Mouse (Mus musculus): Measurements from ENCODE around the gene Foxo4. TPM values are rescaled to one million over a fixed set of nuclear protein-coding genes. Genes with fewer than 3 reads are reported as not detected.

The Foxo4 gene
- polyA plus RNA-seq, 1 experiment: 28.9 TPM

GRCm38 (mm10) chrX:101273875-101274738 lies 19.8 kb downstream of the Foxo4 start, which contains the start of gene Med12:
TSS of gene Med12 (plus strand) at chrX:101274030.
- peak within 1 kb of the TSS; percentile 75 for H3K4me3 ChIP-seq (ENCODE audit: extremely low read depth, insufficient read depth, insufficient read length)
- H3K4me1 ChIP-seq (ENCODE audit: control insufficient read depth, insufficient read depth, insufficient read length): no peaks in the 10 kb centered on the region; the same call in 1 of the 2 replicates
- TF ChIP-seq CTCF (IDR thresholded peaks at IDR 0.05; ENCODE audit: extremely low read depth, insufficient read depth, insufficient read length, insufficient replicate concordance): no peak
- peak; percentile 38 for TF ChIP-seq POLR2A (IDR thresholded peaks at IDR 0.05; ENCODE audit: low read depth, low read length)
- no peaks in the 10 kb centered on the region for H3K27me3 ChIP-seq (ENCODE audit: control insufficient read depth, insufficient read depth, low read length)
- peaks cover 7% of the 10 kb centered on the region; the same call in 1 of the 2 replicates for H3K36me3 ChIP-seq (ENCODE audit: control insufficient read depth, insufficient read depth, low read length)
- peak within 1 kb of the TSS; percentile 89 for H3K27ac ChIP-seq (ENCODE audit: insufficient read depth, low read length)
- peak; percentile 80 to 92 for DNase-seq (ENCODE audit: low read depth in 1 of 2, low spot score in 2 of 2)
- WGBS: 26% methylated on average over 53 of the region's 54 CpGs

GRCm38 (mm10) chrX:101282813-101283212 lies 28.5 kb downstream of the Foxo4 start:
- TF ChIP-seq POLR2A (IDR thresholded peaks at IDR 0.05; ENCODE audit: low read depth, low read length) (no peak), CTCF (IDR thresholded peaks at IDR 0.05; ENCODE audit: extremely low read depth, insufficient read depth, insufficient read length, insufficient replicate concordance) (no peak)
- DNase-seq (ENCODE audit: low read depth in 1 of 2, low spot score in 2 of 2): no peak
- Histone ChIP-seq H3K27me3 (ENCODE audit: control insufficient read depth, insufficient read depth, low read length) (no peaks in the 10 kb centered on the region), H3K36me3 (ENCODE audit: control insufficient read depth, insufficient read depth, low read length) (peaks cover 31% of the 10 kb centered on the region), H3K27ac (ENCODE audit: insufficient read depth, low read length) (no peak overlapping the region), H3K4me1 (ENCODE audit: control insufficient read depth, insufficient read depth, insufficient read length) (no peaks in the 10 kb centered on the region), H3K4me3 (ENCODE audit: extremely low read depth, insufficient read depth, insufficient read length) (no peak overlapping the region)
- WGBS: 87% methylated on average over 6 of the region's 6 CpGs

- H3K4me3 ChIP-seq (ENCODE audit: extremely low read depth, insufficient read depth, insufficient read length): no peak overlapping the region
- peak; percentile 11 to 56 for DNase-seq (ENCODE audit: low read depth in 1 of 2, low spot score in 2 of 2)
- no peaks in the 10 kb centered on the region for H3K27me3 ChIP-seq (ENCODE audit: control insufficient read depth, insufficient read depth, low read length)
- H3K4me1 ChIP-seq (ENCODE audit: control insufficient read depth, insufficient read depth, insufficient read length): no peaks in the 10 kb centered on the region
- TF ChIP-seq POLR2A (IDR thresholded peaks at IDR 0.05; ENCODE audit: low read depth, low read length) (no peak), CTCF (IDR thresholded peaks at IDR 0.05; ENCODE audit: extremely low read depth, insufficient read depth, insufficient read length, insufficient replicate concordance) (peak; percentile 74; the same call in 1 of the 2 replicates)
- H3K27ac ChIP-seq (ENCODE audit: insufficient read depth, low read length): no peak overlapping the region
- WGBS: 29% methylated on average over 6 of the region's 6 CpGs
- peaks cover 32% of the 10 kb centered on the region for H3K36me3 ChIP-seq (ENCODE audit: control insufficient read depth, insufficient read depth, low read length)
Measured at GRCm38 (mm10) chrX:101285534-101285933, 31.2 kb downstream of the Foxo4 start.

DNA sequence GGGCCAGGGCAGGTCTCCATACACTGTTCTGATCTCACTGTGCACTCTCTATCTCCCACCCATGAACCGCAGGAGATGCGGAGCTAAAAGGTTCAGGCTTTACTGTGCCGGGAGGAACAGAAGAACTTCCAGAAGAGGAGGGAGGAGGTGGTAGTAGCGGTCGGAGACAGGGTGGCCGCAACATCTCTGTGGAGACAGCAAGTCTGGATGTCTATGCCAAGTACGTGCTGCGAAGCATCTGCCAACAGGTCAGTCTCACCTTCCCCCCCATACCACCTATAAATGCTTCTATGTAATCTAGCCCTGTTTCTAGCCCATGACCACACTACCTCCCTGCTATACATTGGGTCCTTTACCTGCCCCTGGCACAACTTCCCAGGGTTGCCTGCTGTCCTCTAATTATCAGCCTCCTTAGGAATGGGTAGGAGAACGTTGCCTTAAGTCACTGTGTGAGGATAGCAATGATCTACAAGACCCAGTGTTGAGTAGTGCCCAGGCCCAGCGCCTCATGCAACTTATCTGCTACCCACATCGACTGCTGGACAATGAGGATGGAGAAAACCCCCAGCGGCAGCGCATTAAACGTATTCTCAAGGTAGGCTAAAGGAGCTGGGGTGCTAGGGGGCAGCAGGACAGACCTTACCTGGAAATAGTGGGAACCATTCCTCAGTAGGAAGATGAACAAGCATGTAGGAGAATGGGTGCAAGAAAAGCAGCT lies 31.8 kb downstream of the Foxo4 start:
- no peak for DNase-seq (ENCODE audit: low read depth in 1 of 2, low spot score in 2 of 2)
- H3K27me3 ChIP-seq (ENCODE audit: control insufficient read depth, insufficient read depth, low read length): no peaks in the 10 kb centered on the region
- 92% methylated on average over 14 of the region's 14 CpGs for WGBS
- TF ChIP-seq POLR2A (IDR thresholded peaks at IDR 0.05; ENCODE audit: low read depth, low read length) (no peak), CTCF (IDR thresholded peaks at IDR 0.05; ENCODE audit: extremely low read depth, insufficient read depth, insufficient read length, insufficient replicate concordance) (no peak)
- no peak overlapping the region for H3K4me3 ChIP-seq (ENCODE audit: extremely low read depth, insufficient read depth, insufficient read length)
- H3K27ac ChIP-seq (ENCODE audit: insufficient read depth, low read length): no peak overlapping the region
- H3K4me1 ChIP-seq (ENCODE audit: control insufficient read depth, insufficient read depth, insufficient read length): no peaks in the 10 kb centered on the region
- H3K36me3 ChIP-seq (ENCODE audit: control insufficient read depth, insufficient read depth, low read length): peaks cover 31% of the 10 kb centered on the region

DNA sequence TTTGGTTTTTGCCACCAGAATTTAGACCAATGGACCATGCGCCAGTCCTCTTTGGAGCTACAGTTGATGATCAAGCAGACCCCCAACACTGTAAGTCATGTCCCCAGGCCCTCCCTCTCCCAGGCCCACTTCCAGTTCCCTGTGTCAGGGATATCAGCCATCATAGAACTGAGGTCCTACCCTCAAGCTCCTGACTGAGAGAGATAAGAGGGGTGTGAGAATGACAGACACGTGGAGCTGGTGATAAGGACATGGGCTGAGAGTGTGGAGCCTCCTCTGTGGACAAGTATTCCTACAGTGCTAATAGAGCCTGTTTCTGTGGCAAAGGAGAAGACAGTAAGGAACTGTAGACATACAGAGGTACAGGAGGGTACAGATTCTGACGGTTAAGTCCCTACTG lies 33.2 kb downstream of the Foxo4 start:
- no peak for DNase-seq (ENCODE audit: low read depth in 1 of 2, low spot score in 2 of 2)
- Histone ChIP-seq H3K4me1 (ENCODE audit: control insufficient read depth, insufficient read depth, insufficient read length) (no peaks in the 10 kb centered on the region), H3K36me3 (ENCODE audit: control insufficient read depth, insufficient read depth, low read length) (peaks cover 30% of the 10 kb centered on the region), H3K27ac (ENCODE audit: insufficient read depth, low read length) (peak overlapping the region; percentile 31; the same call in 1 of the 2 replicates), H3K27me3 (ENCODE audit: control insufficient read depth, insufficient read depth, low read length) (no peaks in the 10 kb centered on the region), H3K4me3 (ENCODE audit: extremely low read depth, insufficient read depth, insufficient read length) (no peak overlapping the region)
- WGBS: 78% methylated on average over 3 of the region's 3 CpGs
- TF ChIP-seq CTCF (IDR thresholded peaks at IDR 0.05; ENCODE audit: extremely low read depth, insufficient read depth, insufficient read length, insufficient replicate concordance) (no peak), POLR2A (IDR thresholded peaks at IDR 0.05; ENCODE audit: low read depth, low read length) (no peak)

DNA sequence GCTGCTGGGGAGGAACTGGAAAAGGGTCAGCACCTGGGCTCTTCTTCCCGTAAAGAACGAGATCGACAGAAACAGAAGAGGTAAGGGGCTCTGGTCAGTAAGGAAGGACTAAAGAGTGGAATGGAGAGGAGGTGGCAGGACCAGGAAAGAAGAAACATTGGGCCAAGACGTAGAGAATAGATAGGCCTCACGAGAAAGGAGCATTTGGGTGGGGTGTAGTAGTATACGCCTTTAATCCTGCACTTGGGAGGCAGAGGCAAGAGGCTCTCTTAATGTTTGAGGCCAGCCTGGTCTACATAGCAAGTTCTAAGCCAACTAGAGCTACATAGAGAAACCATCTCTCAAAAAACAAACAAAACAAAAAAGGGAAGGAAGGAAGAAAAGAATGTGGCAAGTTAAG lies 34.1 kb downstream of the Foxo4 start:
- H3K36me3 ChIP-seq (ENCODE audit: control insufficient read depth, insufficient read depth, low read length): peaks cover 29% of the 10 kb centered on the region
- H3K4me1 ChIP-seq (ENCODE audit: control insufficient read depth, insufficient read depth, insufficient read length): no peaks in the 10 kb centered on the region
- no peak for DNase-seq (ENCODE audit: low read depth in 1 of 2, low spot score in 2 of 2)
- H3K27me3 ChIP-seq (ENCODE audit: control insufficient read depth, insufficient read depth, low read length): no peaks in the 10 kb centered on the region
- no peak overlapping the region for H3K27ac ChIP-seq (ENCODE audit: insufficient read depth, low read length)
- WGBS: 89% methylated on average over 6 of the region's 6 CpGs
- H3K4me3 ChIP-seq (ENCODE audit: extremely low read depth, insufficient read depth, insufficient read length): no peak overlapping the region
- no peak for TF ChIP-seq CTCF (IDR thresholded peaks at IDR 0.05; ENCODE audit: extremely low read depth, insufficient read depth, insufficient read length, insufficient replicate concordance)
- no peak for TF ChIP-seq POLR2A (IDR thresholded peaks at IDR 0.05; ENCODE audit: low read depth, low read length)
